Comparison of ENCODE assay signal across 8 mouse cellular contexts in the genomic region with DNA sequence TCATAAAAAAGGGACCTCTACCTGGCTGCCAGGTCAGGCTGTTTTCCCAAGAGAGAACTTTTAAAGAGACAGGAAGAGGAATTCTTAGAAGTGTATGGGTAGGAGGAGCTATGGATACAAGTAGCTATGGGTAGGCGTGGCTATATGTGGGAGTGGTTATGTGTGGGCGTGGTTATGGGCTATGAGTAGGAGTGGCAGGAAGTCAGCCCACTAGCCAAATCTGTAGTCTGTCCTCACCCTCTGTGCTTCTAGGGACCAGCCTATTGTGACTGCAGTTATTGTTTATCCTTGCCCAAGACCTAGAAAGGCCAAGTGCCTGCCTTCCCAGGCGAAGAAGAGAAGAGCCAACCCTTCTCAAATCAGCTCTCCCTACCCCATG. TPM values are rescaled to one million over a fixed set of nuclear protein-coding genes. Genes with fewer than 3 reads are reported as not detected.
DNase-seq lines count a peak whose midpoint lies in the region; ATAC-seq and TF ChIP-seq lines count a peak whose summit lies in the region.

No protein-coding gene starts in this region.

- H3K4me3 ChIP-seq in lung, postnatal 0 days (ENCODE audit: low read depth, low read length) = no peak overlapping the region
- no peak overlapping the region for H3K4me3 ChIP-seq in lung, adult 2 months (replicated peaks; ENCODE audit: extremely low read depth, low read depth, low read length)
- no peak overlapping the region for H3K4me3 ChIP-seq in hindbrain, postnatal 0 days (ENCODE audit: low read length)
- no peak overlapping the region for H3K4me3 ChIP-seq in neural tube, embryonic 13.5 days

- no peak for TF ChIP-seq POLR2A in lung, adult 2 months (IDR thresholded peaks at IDR 0.05; ENCODE audit: borderline replicate concordance, extremely low read depth, low read depth, low read length)

- 33% methylated on average over 3 of the region's 3 CpGs for WGBS in lung, postnatal 0 days
- WGBS in lung, adult 2 months = 32% methylated on average over 3 of the region's 3 CpGs
- WGBS in hindbrain, postnatal 0 days = 39% methylated on average over 3 of the region's 3 CpGs
- 54% methylated on average over 3 of the region's 3 CpGs for WGBS in neural tube, embryonic 13.5 days

- H3K4me2 ChIP-seq in lung, postnatal 0 days (replicated peaks; ENCODE audit: low read depth, low read length) = no peak overlapping the region
- no peak overlapping the region for H3K4me2 ChIP-seq in hindbrain, postnatal 0 days (ENCODE audit: low read depth, low read length)
- H3K4me2 ChIP-seq in neural tube, embryonic 13.5 days = no peak overlapping the region

- ATAC-seq in lung, postnatal 0 days = peak; percentile 44
- peak; percentile 78 for ATAC-seq in hindbrain, postnatal 0 days
- ATAC-seq in neural tube, embryonic 13.5 days (ENCODE audit: low read depth) = peak; percentile 67

- H3K27ac ChIP-seq in lung, postnatal 0 days (ENCODE audit: low read length) = no peak overlapping the region
- peak overlapping the region; percentile 59 for H3K27ac ChIP-seq in hindbrain, postnatal 0 days
- H3K27ac ChIP-seq in neural tube, embryonic 13.5 days (replicated peaks) = peak overlapping the region; percentile 79

- DNase-seq in lung, postnatal 0 days (ENCODE audit: low spot score) = peak; percentile 12
- DNase-seq in lung, adult 2 months = no peak
- peak; percentile 13 for DNase-seq in c-Kit-negative CD71-positive TER-119-positive erythroid progenitor cells, embryonic 14.5 days (ENCODE audit: low read depth, low spot score)
- peak; percentile 30 for DNase-seq in hindbrain, postnatal 0 days (ENCODE audit: low spot score)
- no peak for DNase-seq in adrenal gland, postnatal 25 days
- DNase-seq in urinary bladder, postnatal 10 days (ENCODE audit: low spot score) = no peak
- no peak for DNase-seq in frontal cortex, postnatal 10 days (ENCODE audit: low spot score in 2 of 2)

- H3K9me3 ChIP-seq in lung, postnatal 0 days (ENCODE audit: low read length) = no peaks in the 10 kb centered on the region
- H3K9me3 ChIP-seq in hindbrain, postnatal 0 days (ENCODE audit: low read length) = no peaks in the 10 kb centered on the region
- H3K9me3 ChIP-seq in neural tube, embryonic 13.5 days = no peaks in the 10 kb centered on the region

- no peaks in the 10 kb centered on the region for H3K27me3 ChIP-seq in lung, postnatal 0 days (replicated peaks; ENCODE audit: insufficient read depth, low read length)
- H3K27me3 ChIP-seq in hindbrain, postnatal 0 days (ENCODE audit: insufficient read depth, low read length) = no peaks in the 10 kb centered on the region
- no peaks in the 10 kb centered on the region for H3K27me3 ChIP-seq in neural tube, embryonic 13.5 days

- H3K4me1 ChIP-seq in lung, postnatal 0 days (ENCODE audit: insufficient read depth, low read depth, low read length) = no peaks in the 10 kb centered on the region
- H3K4me1 ChIP-seq in lung, adult 2 months (ENCODE audit: control insufficient read depth, insufficient read depth, low read length) = no peaks in the 10 kb centered on the region
- peaks cover 8% of the 10 kb centered on the region for H3K4me1 ChIP-seq in hindbrain, postnatal 0 days (ENCODE audit: insufficient read depth, low read length)
- peaks cover 28% of the 10 kb centered on the region for H3K4me1 ChIP-seq in neural tube, embryonic 13.5 days (replicated peaks)

- H3K36me3 ChIP-seq in lung, postnatal 0 days (ENCODE audit: insufficient read depth, low read length) = no peaks in the 10 kb centered on the region
- H3K36me3 ChIP-seq in hindbrain, postnatal 0 days (ENCODE audit: insufficient read depth, low read length) = no peaks in the 10 kb centered on the region
- no peaks in the 10 kb centered on the region for H3K36me3 ChIP-seq in neural tube, embryonic 13.5 days

- H3K9ac ChIP-seq in lung, postnatal 0 days (replicated peaks; ENCODE audit: low read depth) = no peak overlapping the region
- no peak overlapping the region for H3K9ac ChIP-seq in hindbrain, postnatal 0 days (replicated peaks; ENCODE audit: low read length)
- H3K9ac ChIP-seq in neural tube, embryonic 13.5 days = no peak overlapping the region

- no peak for TF ChIP-seq EP300 in lung, postnatal 0 days (IDR thresholded peaks at IDR 0.05)

- no peak for TF ChIP-seq CTCF in lung, postnatal 0 days (IDR thresholded peaks at IDR 0.05)
- no peak for TF ChIP-seq CTCF in lung, adult 2 months (IDR thresholded peaks at IDR 0.05; ENCODE audit: insufficient read depth, low read length)
- TF ChIP-seq CTCF in hindbrain, postnatal 0 days (IDR thresholded peaks at IDR 0.05; ENCODE audit: low read depth) = no peak

RNA-seq across cellular contexts. Expression of a gene that starts 13.9 kb away (rescaled TPM):
- 20.2 and 20.8 TPM in 2 replicates for polyA plus RNA-seq in lung, postnatal 0 days (2015; fragmentation: Nextera tagmentation; extraction: Ambion mirVana)
- 3.1 and 4.5 TPM in 2 replicates for polyA plus RNA-seq in lung, adult 2 months (2012; rRNA removed)
- 2.7 and 3.4 TPM in 2 replicates for total RNA-seq in hindbrain, postnatal 0 days (2014; rRNA removed)
- 30.9 and 32.3 TPM in 2 replicates for polyA plus RNA-seq in hindbrain, postnatal 0 days (2015; fragmentation: Nextera tagmentation; extraction: Ambion mirVana)
- 46.3 and 47.7 TPM in 2 replicates for polyA plus RNA-seq in neural tube, embryonic 13.5 days (2015; fragmentation: Nextera tagmentation; extraction: Ambion mirVana)
- total RNA-seq in adrenal gland, postnatal 25 days (2021) = 19.0 and 22.8 TPM in 2 replicates

RNA-seq across cellular contexts. Expression of a gene that starts 26.5 kb away (rescaled TPM):
- polyA plus RNA-seq in lung, postnatal 0 days (2015; fragmentation: Nextera tagmentation; extraction: Ambion mirVana) = 0.07 TPM in 1 of 2 replicates, not detected in the other
- 0.12 and 0.25 TPM in 2 replicates for polyA plus RNA-seq in lung, adult 2 months (2012; rRNA removed)
- 15.5 and 16.5 TPM in 2 replicates for total RNA-seq in hindbrain, postnatal 0 days (2014; rRNA removed)
- 20.3 and 20.6 TPM in 2 replicates for polyA plus RNA-seq in hindbrain, postnatal 0 days (2015; fragmentation: Nextera tagmentation; extraction: Ambion mirVana)
- 9.5 and 11.2 TPM in 2 replicates for polyA plus RNA-seq in neural tube, embryonic 13.5 days (2015; fragmentation: Nextera tagmentation; extraction: Ambion mirVana)
- total RNA-seq in adrenal gland, postnatal 25 days (2021) = 1.2 and 2.0 TPM in 2 replicates

Comparison
In these comparisons a context has a peak if more than half of its experiments do, and no peak if none do; other contexts are left out.
1. DNase-seq: peak in lung, postnatal 0 days (single experiment), c-Kit-negative CD71-positive TER-119-positive erythroid progenitor cells, embryonic 14.5 days (single experiment) and hindbrain, postnatal 0 days (single experiment); none in lung, adult 2 months (single experiment), adrenal gland, postnatal 25 days (single experiment), urinary bladder, postnatal 10 days (single experiment) and frontal cortex, postnatal 10 days (0 of 2).
2. Peak in every context shown above with its lines, with median percentiles within 50 percentile points of each other: ATAC-seq.